Mouse (Mus musculus) lung, postnatal 0 days (tissue): Measurements from ENCODE around the gene Tbcd. TPM values are rescaled to one million over a fixed set of nuclear protein-coding genes. Genes with fewer than 3 reads are reported as not detected.

Source experiments
- ATAC-seq: fragments of 200-750 bp; cut with Nextera tagmentation; 2 replicates; pipeline ENCODE4 v1.8.0; 2017; ENCODE audit warnings: moderate library complexity
- DNase-seq: peaks from one replicate; pipeline ENCODE4 v3.0.0-alpha.2; 2016; ENCODE audit warnings: low spot score
- H3K27ac ChIP-seq: fragments of 300-500 bp; sonication (generic); 2 replicates; pipeline ENCODE4 v1.5.1; 2014; ENCODE audit warnings: antibody characterized with exemption, mild to moderate bottlenecking, low read length, mixed read lengths
- H3K27me3 ChIP-seq: fragments of 300-500 bp; sonication (generic); replicated peaks from 2 replicates; pipeline ENCODE4 v1.6.1; 2014; ENCODE audit warnings: low read length, mixed read lengths; ENCODE audit not compliant: insufficient read depth
- H3K36me3 ChIP-seq: fragments of 300-500 bp; sonication (generic); 2 replicates; pipeline ENCODE4 v1.6.1; 2014; ENCODE audit warnings: low read length, mixed read lengths; ENCODE audit not compliant: insufficient read depth
- H3K4me1 ChIP-seq: fragments of 300-500 bp; sonication (generic); 2 replicates; pipeline ENCODE4 v1.6.1; 2014; ENCODE audit warnings: antibody characterized with exemption, low read depth, low read length, mixed read lengths; ENCODE audit not compliant: insufficient read depth
- H3K4me2 ChIP-seq: fragments of 300-500 bp; sonication (generic); replicated peaks from 2 replicates; pipeline ENCODE4 v1.6.1; 2014; ENCODE audit warnings: low read depth, mild to moderate bottlenecking, low read length, moderate library complexity, mixed read lengths
- H3K4me3 ChIP-seq: fragments of 300-500 bp; sonication (generic); 2 replicates; pipeline ENCODE4 v1.5.1; 2014; ENCODE audit warnings: low read depth, low read length
- H3K9ac ChIP-seq: fragments of 300-500 bp; sonication (generic); replicated peaks from 2 replicates; pipeline ENCODE4 v1.6.1; 2014; ENCODE audit warnings: low read depth, mild to moderate bottlenecking
- H3K9me3 ChIP-seq: fragments of 300-500 bp; sonication (generic); 2 replicates; pipeline ENCODE4 v1.6.1; 2016; ENCODE audit warnings: low read length, mixed read lengths
- CTCF ChIP-seq: IDR thresholded peaks from 2 replicates; pipeline ENCODE4 v1.5.1; 2016; ENCODE audit warnings: antibody characterized with exemption, mild to moderate bottlenecking
- EP300 ChIP-seq: IDR thresholded peaks from 2 replicates; pipeline ENCODE4 v1.6.1; 2016; ENCODE audit warnings: antibody characterized with exemption, mild to moderate bottlenecking, control low read depth
- WGBS: fragments of 180-500 bp; shearing (Covaris S2); extraction: QIAGEN DNeasy Blood & Tissue Kit; methylation state at CpG from one replicate; pipeline ENCODE4 v1.1.7; 2014; 5-methylcytosine and 5-hydroxymethylcytosine counted together
- polyA plus RNA-seq: library from polyadenylated mRNA; unstranded; fragments of >200 nt; fragmentation: Nextera tagmentation; extraction: Ambion mirVana; gene quantifications from 2 replicates; pipeline ENCODE4 v1.2.1, GENCODE M21; 2015

Gene Tbcd
- polyA plus RNA-seq, 1 experiment from 2014 or later, result 24.4 TPM

- Histone ChIP-seq H3K27ac (no peak overlapping the region), H3K9ac (no peak overlapping the region), H3K36me3 (0 out of 2 replicates have a peak, but pooled peaks cover 10% of the 10 kb centered on the region), H3K4me3 (no peak overlapping the region), H3K9me3 (no peaks in the 10 kb centered on the region), H3K4me2 (no peak overlapping the region), H3K4me1 (no peaks in the 10 kb centered on the region), H3K27me3 (no peaks in the 10 kb centered on the region)
- WGBS, result 89% methylated on average over 1 of the region's 1 CpGs
- TF ChIP-seq EP300 (no peak), CTCF (no peak)
- DNase-seq, result no peak
- no peak for ATAC-seq
These were observed 165.6 kb downstream of the Tbcd start for GRCm38 (mm10) chr11:121617371-121617770.

GRCm38 (mm10) chr11:121625007-121625406 is 173.3 kb downstream of the Tbcd start:
- no peak overlapping the region for H3K27ac ChIP-seq
- 0 out of 2 replicates have a peak, but pooled peaks cover 6% of the 10 kb centered on the region for H3K36me3 ChIP-seq
- H3K4me2 ChIP-seq, result no peak overlapping the region
- no peak for ATAC-seq
- no peak for DNase-seq
- H3K4me1 ChIP-seq, result no peaks in the 10 kb centered on the region
- 79% methylated on average over 4 of the region's 4 CpGs for WGBS
- no peak overlapping the region for H3K9ac ChIP-seq
- H3K9me3 ChIP-seq, result no peaks in the 10 kb centered on the region
- no peaks in the 10 kb centered on the region for H3K27me3 ChIP-seq
- TF ChIP-seq EP300 (no peak), CTCF (no peak)
- no peak overlapping the region for H3K4me3 ChIP-seq

GRCm38 (mm10) chr11:121627521-121627920 is 175.8 kb downstream of the Tbcd start:
- H3K36me3 ChIP-seq, result no peaks in the 10 kb centered on the region
- no peaks in the 10 kb centered on the region for H3K4me1 ChIP-seq
- no peak overlapping the region for H3K27ac ChIP-seq
- no peak overlapping the region for H3K4me3 ChIP-seq
- no peak overlapping the region for H3K4me2 ChIP-seq
- DNase-seq (no peak), ATAC-seq (no peak)
- no peaks in the 10 kb centered on the region for H3K27me3 ChIP-seq
- no peaks in the 10 kb centered on the region for H3K9me3 ChIP-seq
- TF ChIP-seq CTCF, result no peak
- TF ChIP-seq EP300, result no peak
- no peak overlapping the region for H3K9ac ChIP-seq
- 76% methylated on average over 5 of the region's 5 CpGs for WGBS

- H3K4me1 ChIP-seq, result no peaks in the 10 kb centered on the region
These were observed 177.8 kb downstream of the Tbcd start for GRCm38 (mm10) chr11:121629529-121629928.

GRCm38 (mm10) chr11:121630406-121630805 is 178.7 kb downstream of the Tbcd start:
- Histone ChIP-seq H3K36me3 (no peaks in the 10 kb centered on the region), H3K27me3 (no peaks in the 10 kb centered on the region), H3K9ac (no peak overlapping the region), H3K4me3 (no peak overlapping the region), H3K4me2 (no peak overlapping the region), H3K27ac (no peak overlapping the region), H3K4me1 (no peaks in the 10 kb centered on the region), H3K9me3 (no peaks in the 10 kb centered on the region)
- TF ChIP-seq EP300, result no peak
- TF ChIP-seq CTCF, result peak; percentile 60
- DNase-seq (no peak), ATAC-seq (no peak)
- 81% methylated on average over 4 of the region's 4 CpGs for WGBS

More at GRCm38 (mm10) chr11:121629529-121629928, 177.8 kb downstream of the Tbcd start:
- H3K4me2 ChIP-seq, result no peak overlapping the region
- H3K4me3 ChIP-seq, result no peak overlapping the region
- no peak overlapping the region for H3K9ac ChIP-seq
- 86% methylated on average over 6 of the region's 6 CpGs for whole genome bisulfite sequencing
- no peak overlapping the region for H3K27ac ChIP-seq
- no peaks in the 10 kb centered on the region for H3K36me3 ChIP-seq
- H3K27me3 ChIP-seq, result no peaks in the 10 kb centered on the region
- no peaks in the 10 kb centered on the region for H3K9me3 ChIP-seq
- DNase-seq (no peak), ATAC-seq (no peak)
- TF ChIP-seq EP300 (no peak), CTCF (no peak)

- Histone ChIP-seq H3K9ac (no peak overlapping the region), H3K4me2 (no peak overlapping the region), H3K4me1 (no peaks in the 10 kb centered on the region), H3K27ac (no peak overlapping the region), H3K9me3 (no peaks in the 10 kb centered on the region), H3K36me3 (no peaks in the 10 kb centered on the region), H3K4me3 (no peak overlapping the region), H3K27me3 (no peaks in the 10 kb centered on the region)
- DNase-seq (no peak), ATAC-seq (no peak)
- WGBS, result 91% methylated on average over 7 of the region's 7 CpGs
- TF ChIP-seq EP300 (no peak), CTCF (no peak)
These were observed 179.7 kb downstream of the Tbcd start for GRCm38 (mm10) chr11:121631410-121631809.

GRCm38 (mm10) chr11:121636646-121637045 is 184.9 kb downstream of the Tbcd start:
- no peak for DNase-seq
- no peaks in the 10 kb centered on the region for H3K9me3 ChIP-seq
- no peak for ATAC-seq

More at GRCm38 (mm10) chr11:121636646-121637045, 184.9 kb downstream of the Tbcd start:
- Histone ChIP-seq H3K4me1 (no peaks in the 10 kb centered on the region), H3K4me3 (no peak overlapping the region), H3K27me3 (no peaks in the 10 kb centered on the region), H3K4me2 (no peak overlapping the region), H3K27ac (no peak overlapping the region), H3K9ac (no peak overlapping the region), H3K36me3 (no peaks in the 10 kb centered on the region)
- 90% methylated on average over 10 of the region's 10 CpGs for WGBS
- no peak for TF ChIP-seq CTCF
- TF ChIP-seq EP300, result no peak
